Mouse (Mus musculus): ENCODE data around the gene Gal. TPM values are rescaled to one million over a fixed set of nuclear protein-coding genes. Genes with fewer than 3 reads are reported as not detected.
A peak's percentile ranks its signal among the peaks of the same experiment; 100 is the strongest.

Gal gene
- total RNA-seq, 2 experiments from 2014 or later: 0.56 TPM; not detected in 1

DNA sequence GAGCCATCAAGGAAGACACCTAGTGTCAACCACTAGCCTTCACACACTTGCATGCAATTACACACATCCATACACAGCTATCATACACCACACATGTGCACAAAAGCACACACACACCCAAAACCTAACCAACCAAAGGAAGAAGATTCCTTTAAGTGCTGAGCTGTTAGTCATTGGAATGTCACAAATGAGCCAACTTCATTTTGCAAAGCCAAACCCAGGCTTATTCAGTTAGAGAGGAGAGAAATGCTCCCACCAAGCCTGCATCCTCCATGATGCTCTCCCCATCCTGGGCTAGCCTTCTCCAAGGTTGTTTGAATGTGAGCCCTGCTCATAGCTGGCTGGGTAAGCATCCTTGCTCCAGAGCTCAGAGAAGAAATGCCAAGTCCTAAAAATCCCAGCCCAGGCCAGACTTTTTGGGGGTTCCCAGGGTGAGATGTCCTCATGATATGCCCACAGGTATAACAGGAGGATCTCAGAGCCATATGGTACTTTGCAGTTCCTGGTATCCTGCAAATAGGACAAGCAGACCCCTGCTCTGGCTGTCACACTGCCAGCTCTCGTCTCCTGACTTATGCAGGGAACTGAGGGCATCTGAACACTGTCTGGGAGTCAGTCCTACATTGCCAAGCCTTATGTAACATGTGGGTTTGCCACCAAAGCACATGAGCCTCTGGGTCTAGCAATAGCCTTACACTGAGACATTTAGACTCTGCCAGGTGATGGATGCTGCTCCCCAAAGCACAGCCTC, 8.6 kb downstream of the Gal start:
- TF ChIP-seq CTCF (IDR thresholded peaks at IDR 0.05): no peak
- intact Hi-C loops (cut with DNase I): no loop called here
- no peak overlapping the region for H3K27ac ChIP-seq
- no peak overlapping the region for H3K4me3 ChIP-seq
- DNase-seq (ENCODE audit: extremely low spot score in 1 of 2, low spot score in 2 of 2): no peak

DNA sequence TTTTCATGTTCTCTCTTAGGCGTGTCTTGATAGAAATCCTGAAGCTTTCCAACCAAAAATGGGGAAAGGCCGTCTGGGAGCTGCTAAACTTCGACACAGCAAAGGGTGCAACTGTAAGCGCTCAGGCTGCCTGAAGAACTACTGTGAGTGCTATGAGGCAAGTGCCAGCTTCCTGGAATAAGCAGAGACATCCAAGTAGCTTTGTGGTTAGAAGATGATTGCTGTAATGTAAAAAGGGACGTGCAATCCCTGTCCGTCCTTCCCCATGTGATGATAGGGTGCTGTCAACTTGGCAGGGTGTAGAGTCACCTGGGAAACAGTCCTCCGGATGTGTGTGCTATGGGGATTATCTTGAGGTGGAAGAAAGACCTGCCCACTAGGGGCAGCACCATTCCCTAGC, 10.3 kb downstream of the Gal start:
- Histone ChIP-seq H3K27ac (no peak overlapping the region), H3K4me3 (no peak overlapping the region)
- intact Hi-C loops (cut with DNase I): no loop called here
- no peak for TF ChIP-seq CTCF (IDR thresholded peaks at IDR 0.05)
- DNase-seq (ENCODE audit: extremely low spot score in 1 of 2, low spot score in 2 of 2): no peak

DNA sequence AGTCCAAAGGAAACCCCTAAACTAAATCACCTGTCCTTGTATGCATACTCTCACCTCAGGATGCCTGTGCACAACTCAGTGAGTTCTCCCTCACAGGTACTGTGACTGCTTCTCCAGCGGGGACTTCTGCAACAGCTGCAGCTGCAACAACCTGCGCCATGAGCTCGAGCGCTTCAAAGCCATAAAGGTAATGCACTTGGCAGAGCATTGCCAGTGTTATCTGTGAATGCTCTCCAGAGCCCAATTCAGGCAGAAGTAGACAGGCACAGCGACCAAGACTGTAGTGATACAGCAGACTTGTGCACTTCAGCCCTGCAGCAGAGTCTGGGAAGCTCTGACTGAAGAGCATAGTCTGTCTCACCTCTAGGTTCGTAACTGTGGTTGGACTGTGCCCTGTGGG, 12.0 kb downstream of the Gal start:
- Histone ChIP-seq H3K27ac (no peak overlapping the region), H3K4me3 (no peak overlapping the region)
- TF ChIP-seq CTCF (IDR thresholded peaks at IDR 0.05): no peak
- no peak for DNase-seq (ENCODE audit: extremely low spot score in 1 of 2, low spot score in 2 of 2)
- intact Hi-C loops (cut with DNase I): no loop called here

DNA sequence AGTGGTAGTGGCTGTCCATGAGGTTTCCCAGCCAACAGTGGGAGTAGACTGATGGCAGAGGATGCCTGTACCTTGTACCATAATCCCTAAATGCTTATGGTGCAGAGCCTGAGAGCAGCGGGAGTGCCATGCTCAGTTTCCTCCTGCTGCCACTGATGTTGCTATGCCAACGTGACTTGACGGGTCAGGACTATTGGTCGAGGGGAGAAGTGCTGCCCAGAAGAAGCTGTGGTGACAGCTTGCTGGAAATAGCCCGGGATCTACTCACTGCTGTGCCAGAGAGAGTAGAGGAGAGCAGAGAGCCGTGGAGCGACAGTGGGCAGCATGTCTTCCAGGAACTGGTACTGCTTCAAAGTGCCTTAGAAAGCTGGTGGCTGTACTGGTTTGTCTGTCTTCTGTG, 12.4 kb downstream of the Gal start:
- intact Hi-C loops (cut with DNase I): no loop called here
- Histone ChIP-seq H3K4me3 (no peak overlapping the region), H3K27ac (no peak overlapping the region)
- TF ChIP-seq CTCF (IDR thresholded peaks at IDR 0.05): no peak
- no peak for DNase-seq (ENCODE audit: extremely low spot score in 1 of 2, low spot score in 2 of 2)

DNA sequence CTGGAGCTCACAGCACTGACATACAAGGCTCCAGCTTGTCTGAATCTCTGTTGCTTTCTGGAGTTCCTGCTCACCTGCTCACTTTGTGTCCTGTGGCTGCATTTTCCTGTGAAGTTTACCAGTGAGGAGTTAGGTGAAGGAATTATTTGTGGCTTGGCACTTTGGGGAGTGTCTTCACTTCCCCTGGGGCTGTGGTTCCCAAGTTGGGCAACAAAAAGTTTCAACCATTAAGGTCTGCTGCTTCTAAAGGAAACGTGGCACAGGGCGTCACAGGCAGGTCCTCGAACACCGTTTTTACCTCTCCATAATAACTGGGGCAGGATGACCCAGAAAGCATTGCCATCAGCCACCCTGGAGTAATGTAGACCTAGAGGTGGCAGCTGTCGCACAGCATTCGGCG, 12.8 kb downstream of the Gal start:
- TF ChIP-seq CTCF (IDR thresholded peaks at IDR 0.05): no peak

DNA sequence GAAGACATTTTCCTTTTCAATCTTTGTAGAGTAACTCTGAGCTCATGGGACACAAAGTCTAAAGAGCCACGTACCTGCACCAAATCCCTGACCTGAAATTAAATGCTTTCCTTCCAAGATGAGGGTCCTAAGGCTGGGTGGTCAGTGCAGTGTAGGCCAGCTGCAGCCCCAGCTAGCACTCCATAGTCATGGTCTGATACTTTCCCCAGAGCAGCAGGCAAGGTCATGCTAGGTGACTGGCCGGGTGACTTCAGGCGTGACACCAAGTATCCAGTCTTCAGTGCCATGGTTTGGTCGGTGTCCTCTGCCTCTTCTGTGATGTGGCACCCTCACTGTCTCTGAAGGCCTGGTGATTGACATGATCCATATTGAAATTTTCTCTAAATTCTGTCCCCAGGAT, 14.3 kb downstream of the Gal start:
- no peak overlapping the region for H3K4me3 ChIP-seq
- intact Hi-C loops (cut with DNase I): no loop called here
- H3K27ac ChIP-seq: no peak overlapping the region
- DNase-seq (ENCODE audit: extremely low spot score in 1 of 2, low spot score in 2 of 2): no peak
- TF ChIP-seq CTCF (IDR thresholded peaks at IDR 0.05): no peak

More for the DNA sequence above, 12.8 kb downstream of the Gal start:
- no peak overlapping the region for H3K27ac ChIP-seq
- no peak for DNase-seq (ENCODE audit: extremely low spot score in 1 of 2, low spot score in 2 of 2)
- intact Hi-C loops (cut with DNase I): no loop called here
- no peak overlapping the region for H3K4me3 ChIP-seq

DNA sequence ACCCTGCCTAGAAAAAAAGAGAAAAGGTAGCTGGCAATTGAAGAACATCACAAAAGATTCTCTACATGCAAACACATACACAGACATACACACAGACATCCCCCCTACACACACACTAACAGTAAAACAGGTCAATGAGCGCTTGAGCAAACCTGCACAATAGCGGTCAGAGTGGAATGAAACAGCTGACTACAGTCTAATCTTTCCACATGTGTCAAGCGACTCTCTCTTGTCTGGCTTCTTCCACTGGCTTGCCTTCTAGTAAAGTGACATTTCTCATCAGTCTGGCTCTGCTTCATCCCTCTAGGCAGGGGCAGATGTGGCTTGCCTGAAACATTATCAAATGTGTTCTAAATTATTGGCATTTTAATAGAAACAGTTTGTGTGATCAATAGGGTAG, 20.1 kb downstream of the Gal start:
- Histone ChIP-seq H3K4me3 (no peak overlapping the region), H3K27ac (no peak overlapping the region)
- no peak for TF ChIP-seq CTCF (IDR thresholded peaks at IDR 0.05)
- intact Hi-C loops (cut with DNase I): loop anchor here (5.0 kb wide), 1 partner anchor 43 kb away; no protein-coding TSS in a partner anchor
- DNase-seq (ENCODE audit: extremely low spot score in 1 of 2, low spot score in 2 of 2): no peak

DNA sequence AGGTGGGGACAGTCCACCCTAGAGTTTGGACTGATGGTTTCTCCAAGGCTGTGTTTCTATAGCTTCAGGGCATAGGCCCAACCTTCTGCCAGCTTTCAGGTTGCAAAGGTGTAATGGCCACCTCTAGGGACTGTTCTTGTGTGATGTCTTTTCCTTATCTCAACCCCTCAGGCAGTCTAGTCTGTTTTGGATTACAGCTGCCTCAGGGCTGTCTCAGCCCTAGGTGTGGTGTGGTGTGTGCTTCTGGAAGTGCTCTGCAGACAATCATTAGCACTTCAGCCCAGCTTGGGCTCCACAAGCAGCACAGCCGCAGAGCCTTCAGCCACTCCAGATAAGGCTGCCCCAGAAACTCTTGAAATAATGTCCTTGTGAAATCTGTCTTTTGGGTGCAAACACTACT, 22.0 kb downstream of the Gal start:
- Histone ChIP-seq H3K4me3 (no peak overlapping the region), H3K27ac (no peak overlapping the region)
- TF ChIP-seq CTCF (IDR thresholded peaks at IDR 0.05): no peak
- intact Hi-C loops (cut with DNase I): loop anchor here (5.0 kb wide), 1 partner anchor 45 kb away; no protein-coding TSS in a partner anchor
- DNase-seq (ENCODE audit: extremely low spot score in 1 of 2, low spot score in 2 of 2): no peak

DNA sequence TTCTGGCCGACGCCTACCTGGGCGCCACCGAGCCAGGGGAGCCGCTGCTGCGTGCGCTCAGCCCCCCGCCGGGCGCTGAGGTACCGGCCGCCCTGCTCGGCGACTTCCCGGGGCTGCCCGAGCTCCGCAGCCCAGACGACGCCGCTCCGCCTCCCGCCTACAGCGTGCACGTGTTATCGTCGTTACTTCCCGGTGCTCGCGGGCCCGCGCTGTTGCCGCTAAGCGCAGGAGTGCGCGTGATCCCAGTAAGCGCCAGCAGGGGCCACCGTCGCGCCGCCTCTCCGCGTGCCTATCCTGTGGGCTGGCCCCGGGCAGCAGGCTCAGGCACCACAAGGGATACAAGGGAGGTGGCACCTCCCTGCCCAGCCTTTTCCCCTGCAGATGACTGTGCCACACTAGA, 25.3 kb downstream of the Gal start:
- peak; percentile 86 to 90 for DNase-seq (ENCODE audit: extremely low spot score in 1 of 2, low spot score in 2 of 2)
- peak overlapping the region; percentile 52 for H3K4me3 ChIP-seq
- TF ChIP-seq CTCF (IDR thresholded peaks at IDR 0.05): peak; percentile 72
- intact Hi-C loops (cut with DNase I): loop anchor here (1.0 to 10.0 kb wide), 3 partner anchors 62 to 336 kb away; partner anchors contain the start of gene Ppp6r3
- peak overlapping the region; percentile 28; the same call in 1 of the 2 replicates for H3K27ac ChIP-seq

DNA sequence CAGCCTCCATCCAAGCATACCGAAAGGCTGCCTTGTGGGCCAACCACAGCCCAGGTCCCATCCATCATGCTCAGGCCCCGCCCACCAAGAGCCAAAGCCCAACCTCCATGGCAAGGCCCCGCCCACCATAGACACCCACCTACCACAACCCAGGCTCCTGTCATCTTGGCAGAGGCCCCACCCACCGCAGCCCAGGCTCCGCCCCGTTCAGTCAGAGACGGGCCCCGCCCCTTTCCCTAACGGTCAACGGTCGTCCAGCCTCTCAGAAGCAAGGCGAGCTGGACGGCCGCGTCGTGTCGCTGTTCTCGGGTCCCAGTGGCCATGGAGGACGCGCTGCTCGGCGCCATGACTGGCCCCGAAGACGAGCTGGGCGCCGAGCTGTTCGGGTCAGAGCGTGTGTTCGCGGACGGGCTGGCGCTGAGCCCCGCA, 25.7 kb downstream of the Gal start, which contains the start of gene Tesmin:
Gene Tesmin, plus strand, starts transcription at position 229 of the 429 bp plus-strand sequence.
- TF ChIP-seq CTCF (IDR thresholded peaks at IDR 0.05): no peak
- H3K27ac ChIP-seq: peak within 1 kb of the TSS; percentile 28; the same call in 1 of the 2 replicates
- intact Hi-C loops (cut with DNase I): loop anchor here (1.0 to 10.0 kb wide), 3 partner anchors 63 to 336 kb away; partner anchors contain the start of gene Ppp6r3

DNA sequence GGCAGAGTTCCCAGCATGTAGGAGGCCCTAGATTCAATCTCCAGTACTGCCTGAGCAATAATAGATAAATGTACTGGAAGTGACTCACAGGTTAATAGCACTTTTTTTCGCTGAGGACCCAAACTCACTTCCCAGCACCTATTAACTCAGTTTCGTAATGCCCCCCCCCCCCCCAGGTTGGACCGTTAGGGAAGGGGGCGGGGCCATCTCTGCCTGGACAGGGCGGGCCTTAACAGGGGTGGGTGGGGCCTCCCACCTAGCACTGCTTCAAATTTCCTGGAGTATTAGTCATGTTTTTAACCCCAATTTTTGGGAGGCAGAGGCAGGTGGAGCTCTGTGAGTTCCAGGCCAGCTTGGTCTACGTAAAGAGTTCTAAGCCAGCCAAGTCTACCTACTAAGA, 26.3 kb downstream of the Gal start:
- DNase-seq (ENCODE audit: extremely low spot score in 1 of 2, low spot score in 2 of 2): no peak
- TF ChIP-seq CTCF (IDR thresholded peaks at IDR 0.05): no peak
- no peak overlapping the region for H3K27ac ChIP-seq
- intact Hi-C loops (cut with DNase I): loop anchor here (5.0 to 10.0 kb wide), 2 partner anchors 189 to 337 kb away; partner anchors contain the start of gene Ppp6r3
- no peak overlapping the region for H3K4me3 ChIP-seq

More for the DNA sequence above, 25.7 kb downstream of the Gal start, which contains the start of gene Tesmin:
- H3K4me3 ChIP-seq: peak within 1 kb of the TSS; percentile 52
- peak; percentile 62 to 70 for DNase-seq (ENCODE audit: extremely low spot score in 1 of 2, low spot score in 2 of 2)

DNA sequence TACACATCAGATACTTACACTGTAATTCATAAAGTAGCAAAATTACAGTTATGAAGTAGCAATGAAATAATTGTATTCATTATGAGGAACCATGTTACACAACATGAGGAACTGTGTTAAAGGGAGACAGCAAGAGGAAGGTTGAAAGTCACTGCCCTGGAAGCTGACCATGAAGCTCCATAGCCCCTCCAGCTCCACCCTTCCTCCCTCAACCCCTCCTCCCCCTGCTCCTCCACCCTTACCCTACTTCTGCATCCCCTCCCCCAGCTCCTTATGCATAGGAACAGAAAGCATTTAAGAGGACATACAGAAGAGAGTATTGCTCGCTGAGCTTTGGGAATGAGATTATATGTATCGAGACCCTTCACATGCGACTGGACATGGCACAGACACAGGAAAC, 35.7 kb downstream of the Gal start:
- Histone ChIP-seq H3K4me3 (no peak overlapping the region), H3K27ac (no peak overlapping the region)
- DNase-seq (ENCODE audit: extremely low spot score in 1 of 2, low spot score in 2 of 2): no peak
- intact Hi-C loops (cut with DNase I): no loop called here
- TF ChIP-seq CTCF (IDR thresholded peaks at IDR 0.05): no peak

All from left cerebral cortex, adult 2 months (tissue).